Mouse (Mus musculus): Measurements from ENCODE around the gene Stap2. TPM values are rescaled to one million over a fixed set of nuclear protein-coding genes. Genes with fewer than 3 reads are reported as not detected.

Stap2 gene
- polyA plus RNA-seq, 1 experiment from 2014 or later = 4.5 TPM

GRCm38 (mm10) chr17:56036176-56036900 lies 31.0 kb upstream of the Stap2 start, which contains the start of gene Sh3gl1:
TSS of gene Sh3gl1 (minus strand) at chr17:56036635.
- H3K4me1 ChIP-seq (ENCODE audit: control insufficient read depth, insufficient read depth, low read length) = peaks cover 12% of the 10 kb centered on the region
- H3K9me3 ChIP-seq (ENCODE audit: control insufficient read depth, low read length) = no peaks in the 10 kb centered on the region
- DNase-seq (ENCODE audit: low spot score, missing footprints) (peak; percentile 100), ATAC-seq (ENCODE audit: low FRiP score) (peak; percentile 89)
- H3K4me3 ChIP-seq (ENCODE audit: low read depth, low read length) = peak within 1 kb of the TSS; percentile 87
- WGBS = under 1% methylated on average over 73 of the region's 74 CpGs
- no peaks in the 10 kb centered on the region for H3K27me3 ChIP-seq (ENCODE audit: control insufficient read depth, insufficient read depth, low read length)
- H3K27ac ChIP-seq (ENCODE audit: low read depth, low read length) = peak within 1 kb of the TSS; percentile 77
- H3K4me2 ChIP-seq = peak within 1 kb of the TSS; percentile 66
- H3K9ac ChIP-seq (ENCODE audit: low read length) = peak within 1 kb of the TSS; percentile 90
- H3K36me3 ChIP-seq (ENCODE audit: control insufficient read depth, insufficient read depth, low read length) = no peaks in the 10 kb centered on the region; the same call in 1 of the 2 replicates

GRCm38 (mm10) chr17:56035216-56035615 lies 29.8 kb upstream of the Stap2 start:
- H3K27ac ChIP-seq (ENCODE audit: low read depth, low read length) = no peak overlapping the region
- H3K36me3 ChIP-seq (ENCODE audit: control insufficient read depth, insufficient read depth, low read length) = no peaks in the 10 kb centered on the region; the same call in 1 of the 2 replicates
- H3K4me2 ChIP-seq = peak overlapping the region; percentile 66
- H3K27me3 ChIP-seq (ENCODE audit: control insufficient read depth, insufficient read depth, low read length) = no peaks in the 10 kb centered on the region
- peak overlapping the region; percentile 87 for H3K4me3 ChIP-seq (ENCODE audit: low read depth, low read length)
- no peak for ATAC-seq (ENCODE audit: low FRiP score)
- H3K4me1 ChIP-seq (ENCODE audit: control insufficient read depth, insufficient read depth, low read length) = peaks cover 9% of the 10 kb centered on the region
- DNase-seq (ENCODE audit: low spot score, missing footprints) = peak; percentile 82
- 83% methylated on average over 4 of the region's 4 CpGs for WGBS
- peak overlapping the region; percentile 90 for H3K9ac ChIP-seq (ENCODE audit: low read length)
- no peaks in the 10 kb centered on the region for H3K9me3 ChIP-seq (ENCODE audit: control insufficient read depth, low read length)

GRCm38 (mm10) chr17:56034726-56035100 lies 29.3 kb upstream of the Stap2 start:
- Histone ChIP-seq H3K9ac (ENCODE audit: low read length) (no peak overlapping the region; the same call in 1 of the 2 replicates), H3K27ac (ENCODE audit: low read depth, low read length) (no peak overlapping the region), H3K9me3 (ENCODE audit: control insufficient read depth, low read length) (no peaks in the 10 kb centered on the region), H3K27me3 (ENCODE audit: control insufficient read depth, insufficient read depth, low read length) (no peaks in the 10 kb centered on the region), H3K4me3 (ENCODE audit: low read depth, low read length) (no peak overlapping the region), H3K4me1 (ENCODE audit: control insufficient read depth, insufficient read depth, low read length) (peaks cover 9% of the 10 kb centered on the region), H3K4me2 (no peak overlapping the region), H3K36me3 (ENCODE audit: control insufficient read depth, insufficient read depth, low read length) (no peaks in the 10 kb centered on the region; the same call in 1 of the 2 replicates)
- 88% methylated on average over 6 of the region's 6 CpGs for WGBS
- no peak for DNase-seq (ENCODE audit: low spot score, missing footprints)
- ATAC-seq (ENCODE audit: low FRiP score) = no peak

- Histone ChIP-seq H3K4me1 (ENCODE audit: control insufficient read depth, insufficient read depth, low read length) (peaks cover 9% of the 10 kb centered on the region), H3K9ac (ENCODE audit: low read length) (no peak overlapping the region), H3K9me3 (ENCODE audit: control insufficient read depth, low read length) (no peaks in the 10 kb centered on the region), H3K4me2 (no peak overlapping the region), H3K27ac (ENCODE audit: low read depth, low read length) (no peak overlapping the region), H3K36me3 (ENCODE audit: control insufficient read depth, insufficient read depth, low read length) (no peaks in the 10 kb centered on the region; the same call in 1 of the 2 replicates), H3K27me3 (ENCODE audit: control insufficient read depth, insufficient read depth, low read length) (no peaks in the 10 kb centered on the region), H3K4me3 (ENCODE audit: low read depth, low read length) (no peak overlapping the region)
- WGBS = 90% methylated on average over 7 of the region's 7 CpGs
- DNase-seq (ENCODE audit: low spot score, missing footprints) = peak; percentile 35
- no peak for ATAC-seq (ENCODE audit: low FRiP score)
Observed at GRCm38 (mm10) chr17:56034040-56034725, 28.8 kb upstream of the Stap2 start.

- peaks cover 9% of the 10 kb centered on the region for H3K4me1 ChIP-seq (ENCODE audit: control insufficient read depth, insufficient read depth, low read length)
- no peaks in the 10 kb centered on the region for H3K27me3 ChIP-seq (ENCODE audit: control insufficient read depth, insufficient read depth, low read length)
- DNase-seq (ENCODE audit: low spot score, missing footprints) (no peak), ATAC-seq (ENCODE audit: low FRiP score) (no peak)
- no peak overlapping the region for H3K27ac ChIP-seq (ENCODE audit: low read depth, low read length)
- no peak overlapping the region for H3K9ac ChIP-seq (ENCODE audit: low read length)
- no peaks in the 10 kb centered on the region; the same call in 1 of the 2 replicates for H3K36me3 ChIP-seq (ENCODE audit: control insufficient read depth, insufficient read depth, low read length)
- no peak overlapping the region for H3K4me2 ChIP-seq
- no peak overlapping the region for H3K4me3 ChIP-seq (ENCODE audit: low read depth, low read length)
- no peaks in the 10 kb centered on the region for H3K9me3 ChIP-seq (ENCODE audit: control insufficient read depth, low read length)
- 81% methylated on average over 7 of the region's 7 CpGs for WGBS
Observed at GRCm38 (mm10) chr17:56032831-56033230, 27.4 kb upstream of the Stap2 start.

- no peak overlapping the region for H3K4me3 ChIP-seq (ENCODE audit: low read depth, low read length)
- DNase-seq (ENCODE audit: low spot score, missing footprints) = no peak
- no peak overlapping the region for H3K4me2 ChIP-seq
- H3K9ac ChIP-seq (ENCODE audit: low read length) = peak overlapping the region; percentile 24; the same call in 1 of the 2 replicates
- H3K4me1 ChIP-seq (ENCODE audit: control insufficient read depth, insufficient read depth, low read length) = peaks cover 9% of the 10 kb centered on the region
- H3K27me3 ChIP-seq (ENCODE audit: control insufficient read depth, insufficient read depth, low read length) = no peaks in the 10 kb centered on the region
- no peak overlapping the region for H3K27ac ChIP-seq (ENCODE audit: low read depth, low read length)
- no peak for ATAC-seq (ENCODE audit: low FRiP score)
- WGBS = 70% methylated on average over 6 of the region's 6 CpGs
- H3K36me3 ChIP-seq (ENCODE audit: control insufficient read depth, insufficient read depth, low read length) = no peaks in the 10 kb centered on the region; the same call in 1 of the 2 replicates
- H3K9me3 ChIP-seq (ENCODE audit: control insufficient read depth, low read length) = no peaks in the 10 kb centered on the region
Observed at GRCm38 (mm10) chr17:56032127-56032733, 26.8 kb upstream of the Stap2 start.

GRCm38 (mm10) chr17:56031431-56031830 lies 26.0 kb upstream of the Stap2 start:
- Histone ChIP-seq H3K36me3 (ENCODE audit: control insufficient read depth, insufficient read depth, low read length) (no peaks in the 10 kb centered on the region; the same call in 1 of the 2 replicates), H3K9ac (ENCODE audit: low read length) (no peak overlapping the region)
- no peak for ATAC-seq (ENCODE audit: low FRiP score)

GRCm38 (mm10) chr17:56030919-56031318 lies 25.5 kb upstream of the Stap2 start:
- no peaks in the 10 kb centered on the region for H3K27me3 ChIP-seq (ENCODE audit: control insufficient read depth, insufficient read depth, low read length)
- no peaks in the 10 kb centered on the region; the same call in 1 of the 2 replicates for H3K36me3 ChIP-seq (ENCODE audit: control insufficient read depth, insufficient read depth, low read length)
- no peak overlapping the region for H3K9ac ChIP-seq (ENCODE audit: low read length)

More at GRCm38 (mm10) chr17:56031431-56031830, 26.0 kb upstream of the Stap2 start:
- no peak overlapping the region for H3K4me3 ChIP-seq (ENCODE audit: low read depth, low read length)
- no peak overlapping the region for H3K4me2 ChIP-seq
- WGBS = 94% methylated on average over 7 of the region's 7 CpGs
- H3K27me3 ChIP-seq (ENCODE audit: control insufficient read depth, insufficient read depth, low read length) = no peaks in the 10 kb centered on the region
- H3K27ac ChIP-seq (ENCODE audit: low read depth, low read length) = no peak overlapping the region
- no peaks in the 10 kb centered on the region for H3K9me3 ChIP-seq (ENCODE audit: control insufficient read depth, low read length)
- DNase-seq (ENCODE audit: low spot score, missing footprints) = no peak
- peaks cover 9% of the 10 kb centered on the region for H3K4me1 ChIP-seq (ENCODE audit: control insufficient read depth, insufficient read depth, low read length)

More at GRCm38 (mm10) chr17:56030919-56031318, 25.5 kb upstream of the Stap2 start:
- no peaks in the 10 kb centered on the region for H3K9me3 ChIP-seq (ENCODE audit: control insufficient read depth, low read length)
- H3K4me3 ChIP-seq (ENCODE audit: low read depth, low read length) = no peak overlapping the region
- DNase-seq (ENCODE audit: low spot score, missing footprints) = no peak
- H3K4me1 ChIP-seq (ENCODE audit: control insufficient read depth, insufficient read depth, low read length) = peaks cover 9% of the 10 kb centered on the region
- ATAC-seq (ENCODE audit: low FRiP score) = no peak
- no peak overlapping the region for H3K4me2 ChIP-seq
- H3K27ac ChIP-seq (ENCODE audit: low read depth, low read length) = no peak overlapping the region
- WGBS = 75% methylated on average over 5 of the region's 5 CpGs
